Mouse (Mus musculus) bone marrow macrophage, adult 2 months (primary cell): ENCODE results near the gene Rcn2.

Experiments used
- CTCF ChIP-seq: IDR thresholded peaks from 2 replicates; pipeline ENCODE4 v1.5.1; 2012; ENCODE audit warnings: low read depth, mild to moderate bottlenecking, low read length, moderate library complexity
- POLR2A ChIP-seq: IDR thresholded peaks from 2 replicates; pipeline ENCODE4 v1.6.1; 2012; ENCODE audit warnings: mild to moderate bottlenecking, low read depth, low read length, borderline replicate concordance

DNA sequence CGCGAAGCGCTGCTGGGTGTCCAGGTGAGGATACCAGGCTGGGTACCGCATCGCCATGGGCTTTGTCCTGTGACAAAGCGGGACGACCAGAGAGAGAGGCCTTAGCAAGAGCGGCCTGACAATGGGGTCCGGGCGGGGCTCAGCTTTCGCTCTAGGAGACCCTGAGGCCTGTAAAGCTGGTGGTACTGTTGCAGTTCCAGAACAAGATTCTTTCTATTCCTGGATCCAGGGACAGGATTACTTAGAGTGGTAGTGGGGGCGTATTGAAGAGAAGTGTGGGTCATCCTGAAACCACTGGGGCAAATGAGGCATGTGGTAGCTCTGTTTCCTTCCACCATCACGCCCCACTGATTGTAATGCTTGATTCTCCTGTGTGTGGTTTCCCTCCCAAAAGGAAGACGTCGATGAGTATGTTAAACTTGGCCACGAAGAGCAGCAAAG is 556 bp downstream of the Rcn2 start:
- TF ChIP-seq CTCF = no peak
- no peak for TF ChIP-seq POLR2A
